Mouse (Mus musculus) stomach, embryonic 16.5 days (tissue): ENCODE results near the gene Rtel1. TPM values are rescaled to one million over a fixed set of nuclear protein-coding genes. Genes with fewer than 3 reads are reported as not detected.

Experiments
- ATAC-seq: fragments of 200-750 bp; cut with Nextera tagmentation; 2 replicates; pipeline ENCODE4 v1.8.0; 2017; ENCODE audit warnings: moderate number of reproducible peaks, moderate TSS enrichment; ENCODE audit not compliant: insufficient read depth, low FRiP score
- H3K27ac ChIP-seq: fragments of 300-500 bp; sonication (generic); 2 replicates; pipeline ENCODE4 v1.5.1; 2014; ENCODE audit warnings: low read length
- H3K27me3 ChIP-seq: fragments of 300-500 bp; sonication (generic); 2 replicates; pipeline ENCODE4 v1.6.1; 2014; ENCODE audit warnings: low read length, control low read depth, mixed read lengths; ENCODE audit not compliant: control insufficient read depth, insufficient read depth
- H3K36me3 ChIP-seq: fragments of 300-500 bp; sonication (generic); 2 replicates; pipeline ENCODE4 v1.6.1; 2014; ENCODE audit warnings: low read length; ENCODE audit not compliant: control insufficient read depth, insufficient read depth
- H3K4me1 ChIP-seq: fragments of 300-500 bp; sonication (generic); 2 replicates; pipeline ENCODE4 v1.6.1; 2014; ENCODE audit warnings: low read length, control low read depth, mixed read lengths; ENCODE audit not compliant: control insufficient read depth, insufficient read depth
- H3K4me2 ChIP-seq: fragments of 300-500 bp; sonication (generic); 2 replicates; pipeline ENCODE4 v1.6.1; 2014; ENCODE audit warnings: low read depth, low read length, mixed read lengths
- H3K4me3 ChIP-seq: fragments of 300-500 bp; sonication (generic); replicated peaks from 2 replicates; pipeline ENCODE4 v1.5.1; 2014; ENCODE audit warnings: mild to moderate bottlenecking, low read length
- H3K9ac ChIP-seq: fragments of 300-500 bp; sonication (generic); 2 replicates; pipeline ENCODE4 v1.6.1; 2014; ENCODE audit warnings: low read length
- H3K9me3 ChIP-seq: fragments of 300-500 bp; sonication (generic); replicated peaks from 2 replicates; pipeline ENCODE4 v1.6.1; 2016; ENCODE audit warnings: low read length, control low read depth; ENCODE audit not compliant: control insufficient read depth
- WGBS: fragments of 180-500 bp; shearing (Covaris S2); extraction: QIAGEN DNeasy Blood & Tissue Kit; methylation state at CpG from one replicate; pipeline ENCODE4 v1.1.7; 2014; 5-methylcytosine and 5-hydroxymethylcytosine counted together
- polyA plus RNA-seq: library from polyadenylated mRNA; unstranded; fragments of >200 nt; fragmentation: Nextera tagmentation; extraction: Ambion mirVana; gene quantifications from 2 replicates; pipeline ENCODE4 v1.2.1, GENCODE M21; 2015

The Rtel1 gene
- polyA plus RNA-seq: 33.8 and 39.0 TPM in 2 replicates

DNA sequence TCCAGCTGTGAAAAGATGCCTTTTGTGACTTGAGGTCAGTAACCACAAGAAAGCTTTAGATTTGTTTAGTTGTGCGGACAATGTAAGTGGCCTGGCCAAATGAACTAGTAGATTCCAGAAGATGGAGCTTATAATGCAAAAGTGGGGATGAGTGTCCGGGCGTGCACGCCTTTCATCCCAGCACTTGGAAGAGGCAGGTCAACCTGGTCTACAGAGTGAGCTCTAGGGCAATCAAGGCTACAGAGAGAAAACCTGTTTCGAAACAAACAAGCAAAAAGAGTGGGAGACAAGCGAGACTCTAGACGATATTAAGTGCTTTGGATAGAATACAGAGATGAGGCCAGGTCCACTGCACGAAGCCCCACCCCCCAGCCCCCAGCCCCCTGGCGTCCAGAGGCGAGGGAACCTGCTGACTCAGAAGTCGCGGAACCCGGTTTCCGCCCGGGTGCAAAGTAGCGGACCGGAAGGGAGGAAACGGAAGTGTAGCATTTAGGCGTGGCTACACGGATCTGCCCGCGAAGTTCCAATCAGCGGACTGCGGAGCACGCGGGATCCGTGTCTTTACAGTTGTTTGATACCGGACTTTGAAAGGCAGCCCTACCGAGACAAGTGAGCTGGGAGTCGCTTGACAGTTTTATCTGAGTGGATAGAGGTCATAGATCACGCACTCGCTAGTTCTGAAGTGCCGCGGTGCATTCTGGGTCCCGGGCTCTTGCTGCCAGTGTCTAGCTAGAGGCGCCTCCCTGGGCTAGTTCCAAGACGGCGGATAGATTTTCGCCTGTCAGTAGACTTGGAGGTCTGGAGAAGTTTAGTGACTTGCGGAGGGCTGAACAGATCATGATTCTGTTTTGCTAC lies at the start of gene Rtel1:
Rtel1 (plus strand) TSS at position 492 of the 855 bp plus-strand sequence.
- Histone ChIP-seq H3K4me2 (peak within 1 kb of the TSS; percentile 60), H3K9ac (peak within 1 kb of the TSS; percentile 73), H3K9me3 (no peaks in the 10 kb centered on the region), H3K27ac (peak within 1 kb of the TSS; percentile 64; the same call in 1 of the 2 replicates), H3K27me3 (peaks cover 7% of the 10 kb centered on the region), H3K4me1 (peaks cover 7% of the 10 kb centered on the region; the same call in 1 of the 2 replicates), H3K4me3 (peak within 1 kb of the TSS; percentile 65), H3K36me3 (no peaks in the 10 kb centered on the region)
- peak; percentile 89 for ATAC-seq
- 5% methylated on average over 40 of the region's 40 CpGs for WGBS

DNA sequence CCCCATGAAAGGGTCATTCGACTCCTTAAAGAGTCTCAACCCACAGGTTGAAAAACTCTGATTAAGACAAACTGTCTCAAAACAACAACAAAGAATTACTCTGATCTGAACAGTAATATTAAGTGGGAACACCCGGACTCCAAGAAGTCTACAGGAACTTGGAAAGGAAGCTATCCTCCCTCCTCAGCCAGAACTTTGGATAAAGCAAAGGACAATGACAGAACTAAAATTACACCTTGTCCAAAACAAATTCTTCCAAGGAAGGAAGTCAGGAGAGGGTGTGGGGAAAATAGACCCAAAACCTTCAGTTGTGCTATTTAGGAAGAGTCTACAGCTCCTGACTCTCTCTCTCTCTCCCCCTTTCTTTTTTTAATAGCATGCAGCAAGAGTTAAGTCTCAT lies 47.4 kb upstream of the Rtel1 start:
- WGBS: 83% methylated on average over 2 of the region's 2 CpGs
- H3K9ac ChIP-seq: no peak overlapping the region
- H3K4me3 ChIP-seq: no peak overlapping the region
- H3K27ac ChIP-seq: no peak overlapping the region
- no peak for ATAC-seq
- H3K36me3 ChIP-seq: 0 out of 2 replicates have a peak, but pooled peaks cover 3% of the 10 kb centered on the region
- no peaks in the 10 kb centered on the region for H3K4me1 ChIP-seq
- no peak overlapping the region for H3K4me2 ChIP-seq
- no peaks in the 10 kb centered on the region for H3K9me3 ChIP-seq
- H3K27me3 ChIP-seq: no peaks in the 10 kb centered on the region

DNA sequence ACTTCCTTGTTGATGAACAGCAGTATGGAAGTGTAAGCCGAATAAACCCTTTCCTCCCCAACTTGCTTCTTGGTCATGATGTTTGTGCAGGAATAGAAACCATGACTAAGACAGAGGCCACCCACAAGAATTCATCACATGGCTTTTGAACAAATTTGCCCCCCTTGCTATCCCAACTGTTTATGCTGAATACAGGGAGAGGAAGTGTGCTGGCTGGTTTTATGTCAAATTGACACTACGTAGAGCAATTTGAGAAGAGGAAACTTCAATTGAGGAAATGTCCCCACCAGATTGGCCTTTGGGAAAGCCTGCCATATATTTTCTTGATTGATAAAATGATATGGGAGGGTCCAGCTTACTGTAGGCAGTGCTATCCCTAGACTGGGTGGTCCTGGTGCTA lies 45.7 kb upstream of the Rtel1 start:
- Histone ChIP-seq H3K27me3 (no peaks in the 10 kb centered on the region), H3K4me2 (no peak overlapping the region), H3K9me3 (no peaks in the 10 kb centered on the region), H3K27ac (no peak overlapping the region), H3K36me3 (peaks cover 9% of the 10 kb centered on the region; the same call in 1 of the 2 replicates), H3K4me3 (no peak overlapping the region), H3K4me1 (no peaks in the 10 kb centered on the region), H3K9ac (no peak overlapping the region)
- WGBS: 93% methylated on average over 2 of the region's 2 CpGs
- ATAC-seq: no peak

DNA sequence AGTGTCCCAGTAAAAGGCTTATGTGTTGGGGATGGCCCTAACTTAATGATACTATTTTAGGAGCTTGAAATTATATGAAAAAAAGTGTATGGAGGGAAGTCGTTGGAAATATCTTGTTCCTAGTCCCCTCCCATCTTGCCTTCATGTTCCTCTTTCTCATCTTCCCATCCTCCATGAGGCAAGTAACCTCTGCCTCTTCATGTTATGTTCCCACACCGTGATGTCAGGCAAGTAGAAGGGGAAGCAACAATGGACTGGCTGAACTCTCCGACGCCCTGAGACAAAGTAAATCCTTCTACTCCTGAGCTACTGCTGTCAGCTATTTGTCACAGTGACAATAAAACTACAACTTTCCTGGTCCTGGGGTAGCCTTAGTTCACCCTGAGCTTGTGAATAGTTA lies 44.9 kb upstream of the Rtel1 start:
- no peaks in the 10 kb centered on the region for H3K9me3 ChIP-seq
- WGBS: 80% methylated on average over 4 of the region's 4 CpGs
- H3K27me3 ChIP-seq: no peaks in the 10 kb centered on the region
- H3K4me1 ChIP-seq: no peaks in the 10 kb centered on the region
- no peak overlapping the region for H3K4me3 ChIP-seq
- ATAC-seq: no peak
- no peak overlapping the region for H3K27ac ChIP-seq
- H3K36me3 ChIP-seq: peaks cover 9% of the 10 kb centered on the region; the same call in 1 of the 2 replicates
- H3K9ac ChIP-seq: no peak overlapping the region
- no peak overlapping the region for H3K4me2 ChIP-seq

DNA sequence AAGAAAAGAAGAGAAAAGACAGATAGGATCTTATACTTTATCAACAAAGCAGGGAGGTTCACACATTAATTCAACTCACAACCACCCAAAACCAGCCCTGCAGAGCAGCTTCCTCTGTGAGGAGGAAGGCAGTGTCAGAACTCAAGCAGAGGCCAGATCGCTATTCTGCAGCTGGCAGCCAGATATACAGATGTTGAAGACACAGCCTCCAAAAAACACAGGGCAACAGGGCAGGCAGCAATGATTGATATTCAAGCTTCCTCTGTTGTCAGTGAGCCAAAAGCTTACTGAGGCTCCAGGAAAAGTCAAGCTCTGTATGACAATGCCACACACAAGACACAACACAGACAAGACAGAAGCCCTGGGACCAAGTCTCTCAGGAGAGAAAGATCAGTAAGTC lies 42.8 kb upstream of the Rtel1 start:
- Histone ChIP-seq H3K9me3 (no peaks in the 10 kb centered on the region), H3K4me1 (no peaks in the 10 kb centered on the region), H3K27ac (no peak overlapping the region), H3K9ac (no peak overlapping the region), H3K36me3 (peaks cover 10% of the 10 kb centered on the region; the same call in 1 of the 2 replicates), H3K4me3 (no peak overlapping the region), H3K4me2 (no peak overlapping the region), H3K27me3 (no peaks in the 10 kb centered on the region)
- no peak for ATAC-seq
- 66% methylated on average over 1 of the region's 1 CpGs for WGBS

DNA sequence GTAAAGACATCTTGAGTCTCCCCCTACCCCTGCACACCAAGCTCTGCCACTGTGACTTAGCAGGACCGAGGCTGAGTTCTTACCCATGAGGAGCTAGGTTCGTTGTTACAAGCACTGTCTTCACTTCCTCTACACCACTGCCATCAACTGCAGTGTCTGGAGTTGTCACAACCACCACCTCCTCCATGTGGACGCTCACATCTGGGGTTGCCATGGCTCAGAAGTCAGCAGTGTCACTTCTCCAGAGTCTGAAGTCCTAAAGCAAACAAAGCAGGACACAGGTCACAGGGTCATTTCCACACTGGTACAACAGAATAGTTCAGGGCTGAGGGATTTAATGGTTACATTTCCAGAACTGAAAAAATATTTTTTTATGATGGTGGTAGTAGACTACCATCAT lies 41.7 kb upstream of the Rtel1 start:
- no peaks in the 10 kb centered on the region for H3K27me3 ChIP-seq
- H3K4me2 ChIP-seq: no peak overlapping the region
- no peaks in the 10 kb centered on the region for H3K9me3 ChIP-seq
- peaks cover 10% of the 10 kb centered on the region; the same call in 1 of the 2 replicates for H3K36me3 ChIP-seq
- 72% methylated on average over 3 of the region's 3 CpGs for WGBS
- no peaks in the 10 kb centered on the region for H3K4me1 ChIP-seq
- no peak for ATAC-seq
- H3K9ac ChIP-seq: no peak overlapping the region
- no peak overlapping the region for H3K4me3 ChIP-seq
- H3K27ac ChIP-seq: no peak overlapping the region

DNA sequence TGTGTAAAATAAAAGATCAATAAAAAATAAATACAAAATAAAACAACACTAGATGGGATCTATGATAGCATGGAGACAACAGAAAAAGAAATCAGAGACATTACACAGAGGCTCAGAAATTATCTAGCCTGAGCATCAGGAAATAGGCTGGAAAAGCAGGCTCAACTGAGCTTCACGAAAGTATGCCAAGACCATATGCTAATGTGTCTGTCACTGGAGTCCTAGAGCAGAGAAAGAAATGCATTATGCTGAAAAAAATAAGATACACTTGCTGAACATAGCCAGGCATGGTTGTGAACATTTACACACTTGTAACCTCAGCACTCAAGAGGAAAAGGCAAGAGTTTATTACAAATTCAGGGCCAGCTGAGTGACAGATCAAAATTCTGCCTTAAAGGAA lies 39.6 kb upstream of the Rtel1 start:
- H3K4me3 ChIP-seq: no peak overlapping the region
- H3K4me1 ChIP-seq: no peaks in the 10 kb centered on the region
- H3K4me2 ChIP-seq: no peak overlapping the region
- peaks cover 10% of the 10 kb centered on the region; the same call in 1 of the 2 replicates for H3K36me3 ChIP-seq
- no peak overlapping the region for H3K27ac ChIP-seq
- no peaks in the 10 kb centered on the region for H3K27me3 ChIP-seq
- no peaks in the 10 kb centered on the region for H3K9me3 ChIP-seq
- no peak for ATAC-seq
- no peak overlapping the region for H3K9ac ChIP-seq
- WGBS: 85% methylated on average over 1 of the region's 1 CpGs

DNA sequence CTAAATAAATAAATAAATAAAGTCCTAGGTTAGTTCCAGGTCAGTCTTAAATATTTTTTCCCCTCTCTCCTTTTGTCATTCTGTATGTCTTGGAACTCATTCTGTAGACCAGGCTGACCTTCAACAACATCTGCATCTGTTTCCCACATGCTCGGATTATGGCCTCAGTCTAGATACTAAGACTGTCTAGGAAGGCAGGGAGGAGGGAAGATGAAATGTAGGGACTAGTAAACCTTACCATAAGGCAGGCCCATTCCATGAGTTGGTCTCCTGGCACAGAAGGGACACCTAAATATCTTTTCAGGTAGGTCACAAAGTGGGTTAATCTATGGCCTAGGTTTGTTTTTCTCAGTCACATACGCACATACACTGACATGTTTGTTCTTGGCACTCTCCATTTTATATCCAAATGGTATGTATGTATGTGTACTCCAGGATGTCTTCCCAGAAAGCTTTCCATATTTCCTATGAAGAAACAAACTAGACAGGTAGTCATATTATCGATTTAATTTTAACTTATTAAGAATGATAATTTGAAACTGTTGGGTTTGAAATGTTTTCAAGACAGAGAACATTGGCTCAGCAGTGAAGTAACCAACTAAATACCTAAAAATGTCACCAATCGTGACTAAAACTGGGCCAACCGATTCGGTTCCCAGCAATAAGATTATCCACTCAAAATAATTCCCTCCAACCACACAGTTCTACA lies 32.8 kb upstream of the Rtel1 start:
- peak overlapping the region; percentile 80 for H3K4me3 ChIP-seq
- H3K4me1 ChIP-seq: peaks cover 8% of the 10 kb centered on the region
- H3K4me2 ChIP-seq: peak overlapping the region; percentile 63
- no peaks in the 10 kb centered on the region for H3K36me3 ChIP-seq
- H3K27me3 ChIP-seq: no peaks in the 10 kb centered on the region
- H3K9me3 ChIP-seq: no peaks in the 10 kb centered on the region
- no peak for ATAC-seq
- 44% methylated on average over 6 of the region's 6 CpGs for WGBS
- peak overlapping the region; percentile 97 for H3K27ac ChIP-seq
- H3K9ac ChIP-seq: peak overlapping the region; percentile 97
